Mouse (Mus musculus) brain, embryonic 14.5 days (tissue): ENCODE measurements around the gene Clip1.

Experiments
- CTCF ChIP-seq: fragments of 200-500 bp; IDR thresholded peaks from 2 replicates; pipeline ENCODE4 v1.5.1; 2012; ENCODE audit warnings: inconsistent platforms, mild to moderate bottlenecking, moderate library complexity, borderline replicate concordance; ENCODE audit not compliant: insufficient read depth, insufficient read length; ENCODE audit errors: extremely low read depth
- POLR2A ChIP-seq: fragments of 200-500 bp; IDR thresholded peaks from 2 replicates; pipeline ENCODE4 v1.6.1; 2012; ENCODE audit warnings: mild to moderate bottlenecking, inconsistent platforms, borderline replicate concordance; ENCODE audit not compliant: poor library complexity, insufficient read depth, insufficient read length, severe bottlenecking; ENCODE audit errors: extremely low read depth

GRCm38 (mm10) chr5:123684221-123685144 lies at the start of gene Clip1:
- peak; percentile 83 for TF ChIP-seq POLR2A
- no peak for TF ChIP-seq CTCF
